Mouse (Mus musculus) lung, embryonic 14.5 days (tissue): Measurements from ENCODE around the gene Armc8. TPM values are rescaled to one million over a fixed set of nuclear protein-coding genes. Genes with fewer than 3 reads are reported as not detected.

Experiments
- ATAC-seq: fragments of 200-750 bp; cut with Nextera tagmentation; 2 replicates; pipeline ENCODE4 v1.8.0; 2017; ENCODE audit warnings: mild to moderate bottlenecking, moderate TSS enrichment, moderate library complexity; ENCODE audit not compliant: insufficient read depth
- DNase-seq: peaks from one replicate; pipeline ENCODE4 v3.0.0-alpha.2; 2015
- H3K27ac ChIP-seq: fragments of 300-500 bp; sonication (generic); 2 replicates; pipeline ENCODE4 v1.5.1; 2014; ENCODE audit warnings: low read depth, mild to moderate bottlenecking, moderate library complexity
- H3K27me3 ChIP-seq: fragments of 300-500 bp; sonication (generic); 2 replicates; pipeline ENCODE4 v1.6.1; 2014; ENCODE audit warnings: low read length, control low read depth; ENCODE audit not compliant: insufficient read depth
- H3K36me3 ChIP-seq: fragments of 300-500 bp; sonication (generic); 2 replicates; pipeline ENCODE4 v1.6.1; 2014; ENCODE audit warnings: control low read depth; ENCODE audit not compliant: insufficient read depth
- H3K4me1 ChIP-seq: fragments of 300-500 bp; sonication (generic); 2 replicates; pipeline ENCODE4 v1.6.1; 2014; ENCODE audit warnings: antibody characterized with exemption, control low read depth; ENCODE audit not compliant: insufficient read depth
- H3K4me2 ChIP-seq: fragments of 300-500 bp; sonication (generic); 2 replicates; pipeline ENCODE4 v1.6.1; 2014; ENCODE audit warnings: mild to moderate bottlenecking
- H3K4me3 ChIP-seq: fragments of 300-500 bp; sonication (generic); 2 replicates; pipeline ENCODE4 v1.5.1; 2014; ENCODE audit warnings: low read depth, low read length
- H3K9ac ChIP-seq: fragments of 300-500 bp; sonication (generic); 2 replicates; pipeline ENCODE4 v1.6.1; 2014
- H3K9me3 ChIP-seq: fragments of 300-500 bp; sonication (generic); 2 replicates; pipeline ENCODE4 v1.6.1; 2016; ENCODE audit warnings: low read depth, low read length, control low read depth
- CTCF ChIP-seq: IDR thresholded peaks from 2 replicates; pipeline ENCODE4 v1.5.1; 2016; ENCODE audit warnings: antibody characterized with exemption, low read depth
- WGBS: fragments of 180-500 bp; shearing (Covaris S2); extraction: QIAGEN DNeasy Blood & Tissue Kit; methylation state at CpG from one replicate; pipeline ENCODE4 v1.1.7; 2014; 5-methylcytosine and 5-hydroxymethylcytosine counted together
- polyA plus RNA-seq: library from polyadenylated mRNA; unstranded; fragments of >200 nt; fragmentation: Nextera tagmentation; extraction: Ambion mirVana; gene quantifications from 2 replicates; pipeline ENCODE4 v1.2.1, GENCODE M21; 2014

Gene Armc8
- polyA plus RNA-seq, 1 experiment from 2014 or later: 26.6 TPM

DNA sequence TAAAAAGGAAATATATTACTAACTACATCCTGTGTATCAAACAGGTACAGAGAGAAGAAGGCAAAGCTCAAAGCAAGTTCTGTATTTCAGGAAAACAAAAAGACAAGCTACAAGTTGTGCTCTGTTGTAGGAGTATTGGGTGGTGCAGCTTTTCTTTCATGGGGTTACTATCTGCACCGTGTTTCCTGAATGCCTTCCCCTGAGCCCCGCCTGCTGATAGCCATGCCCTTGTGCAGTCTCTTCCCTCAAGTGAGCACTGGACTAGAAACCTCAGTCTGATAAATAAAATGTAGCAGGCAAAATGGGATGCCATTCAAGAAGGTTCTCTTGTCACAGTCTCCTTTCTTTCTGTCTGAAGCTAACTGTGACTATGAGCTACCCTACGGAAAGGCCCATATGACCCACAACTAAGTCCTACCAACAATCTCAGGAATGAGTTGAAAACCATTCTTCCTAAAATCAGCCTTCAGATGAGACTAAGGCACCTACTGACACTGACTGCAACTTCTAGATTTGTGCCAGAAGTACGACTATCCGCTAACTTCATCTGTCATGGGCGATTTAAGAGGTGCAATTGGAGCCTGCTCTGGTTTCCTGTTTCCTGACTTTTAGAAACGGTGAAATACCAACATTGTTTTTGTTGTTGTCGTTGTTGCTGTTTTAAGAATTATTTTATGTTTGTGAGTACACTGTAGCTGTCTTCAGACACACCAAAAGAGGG, 11.0 kb downstream of the Armc8 start:
- Histone ChIP-seq H3K9ac (no peak overlapping the region), H3K4me2 (no peak overlapping the region), H3K27ac (no peak overlapping the region), H3K4me3 (no peak overlapping the region), H3K9me3 (no peaks in the 10 kb centered on the region), H3K27me3 (no peaks in the 10 kb centered on the region), H3K4me1 (no peaks in the 10 kb centered on the region), H3K36me3 (no peaks in the 10 kb centered on the region)
- WGBS: 80% methylated on average over 8 of the region's 8 CpGs
- DNase-seq (peak; percentile 5), ATAC-seq (no peak)
- TF ChIP-seq CTCF: no peak

DNA sequence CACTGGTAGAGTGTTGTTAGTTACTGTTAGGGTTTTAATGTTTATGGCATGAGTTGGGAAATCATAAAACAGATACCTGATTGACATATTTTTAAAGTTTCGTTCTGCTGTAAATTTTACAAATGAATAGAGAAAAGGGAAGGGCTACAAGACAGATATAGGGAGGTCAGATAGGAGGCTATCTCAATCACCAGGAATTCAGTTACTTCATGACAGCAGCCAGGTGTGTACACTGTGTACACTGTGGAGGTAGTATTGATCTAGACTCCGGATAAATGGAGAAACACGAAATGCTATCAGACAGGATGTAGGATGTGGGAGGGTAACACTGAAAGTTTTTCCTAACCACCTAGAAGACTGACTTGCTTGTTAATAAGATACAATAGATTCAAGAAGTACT, 13.4 kb downstream of the Armc8 start:
- no peak overlapping the region for H3K27ac ChIP-seq
- no peak overlapping the region for H3K4me3 ChIP-seq
- WGBS: 81% methylated on average over 3 of the region's 3 CpGs
- H3K9me3 ChIP-seq: no peaks in the 10 kb centered on the region
- no peaks in the 10 kb centered on the region for H3K36me3 ChIP-seq
- H3K4me1 ChIP-seq: no peaks in the 10 kb centered on the region
- ATAC-seq: no peak
- H3K9ac ChIP-seq: no peak overlapping the region
- DNase-seq: no peak
- no peak overlapping the region for H3K4me2 ChIP-seq
- TF ChIP-seq CTCF: no peak
- H3K27me3 ChIP-seq: no peaks in the 10 kb centered on the region

DNA sequence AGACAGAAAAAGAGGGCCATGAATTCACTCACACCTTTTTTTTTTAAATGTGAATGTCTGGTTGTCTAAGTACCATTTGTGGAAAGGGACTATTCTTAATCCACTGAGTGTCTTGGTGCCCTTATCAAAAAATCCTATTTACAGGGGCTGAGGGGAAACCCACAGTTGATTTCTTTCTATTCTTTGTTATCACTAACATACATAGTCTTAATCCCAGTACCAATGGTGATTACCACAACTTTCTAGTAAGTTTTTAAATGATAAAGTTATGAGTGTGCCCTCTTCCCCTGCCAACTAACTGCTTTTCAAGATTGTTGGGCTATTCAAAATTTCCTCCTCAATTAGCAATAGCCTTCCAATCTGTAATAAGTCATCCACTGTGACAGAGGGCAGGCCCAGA, 14.6 kb downstream of the Armc8 start:
- H3K4me1 ChIP-seq: no peaks in the 10 kb centered on the region
- no peaks in the 10 kb centered on the region for H3K9me3 ChIP-seq
- ATAC-seq: no peak
- no peaks in the 10 kb centered on the region for H3K36me3 ChIP-seq
- no peak overlapping the region for H3K4me2 ChIP-seq
- H3K27me3 ChIP-seq: no peaks in the 10 kb centered on the region
- no peak overlapping the region for H3K4me3 ChIP-seq
- H3K9ac ChIP-seq: no peak overlapping the region
- H3K27ac ChIP-seq: no peak overlapping the region
- no peak for DNase-seq
- TF ChIP-seq CTCF: no peak

- no peak for ATAC-seq
- WGBS: 83% methylated on average over 2 of the region's 2 CpGs
Observed at GRCm38 (mm10) chr9:99553049-99553448, 15.7 kb downstream of the Armc8 start.

DNA sequence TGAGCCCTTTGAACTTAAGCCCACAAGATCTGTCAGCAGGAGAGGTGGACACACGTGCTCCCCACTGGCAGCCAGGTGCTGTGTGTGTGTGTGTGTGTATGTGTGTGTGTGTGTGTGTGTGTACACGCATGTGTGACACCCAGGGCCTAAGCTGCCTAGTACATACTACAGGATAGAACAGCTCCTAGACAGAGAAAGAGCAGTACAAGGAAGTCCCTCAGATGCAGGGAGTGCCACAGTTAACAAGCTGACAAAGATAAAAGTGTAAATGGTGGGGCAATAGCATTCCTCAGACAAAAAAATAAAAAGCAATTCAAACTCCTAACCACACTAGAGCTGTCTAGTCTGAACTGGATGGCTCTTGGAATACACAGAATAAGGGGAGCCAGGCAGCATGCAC, 16.6 kb downstream of the Armc8 start:
- no peak overlapping the region for H3K9ac ChIP-seq
- H3K27me3 ChIP-seq: no peaks in the 10 kb centered on the region
- no peaks in the 10 kb centered on the region for H3K9me3 ChIP-seq
- WGBS: 67% methylated on average over 2 of the region's 2 CpGs
- no peak overlapping the region for H3K4me2 ChIP-seq
- DNase-seq (no peak), ATAC-seq (no peak)
- no peak for TF ChIP-seq CTCF
- no peak overlapping the region for H3K4me3 ChIP-seq
- H3K27ac ChIP-seq: no peak overlapping the region
- no peaks in the 10 kb centered on the region for H3K36me3 ChIP-seq
- H3K4me1 ChIP-seq: no peaks in the 10 kb centered on the region

More at GRCm38 (mm10) chr9:99553049-99553448, 15.7 kb downstream of the Armc8 start:
- Histone ChIP-seq H3K27me3 (no peaks in the 10 kb centered on the region), H3K9ac (no peak overlapping the region), H3K9me3 (no peaks in the 10 kb centered on the region), H3K4me2 (no peak overlapping the region), H3K4me3 (no peak overlapping the region), H3K27ac (no peak overlapping the region), H3K4me1 (no peaks in the 10 kb centered on the region), H3K36me3 (no peaks in the 10 kb centered on the region)
- no peak for DNase-seq
- TF ChIP-seq CTCF: no peak

DNA sequence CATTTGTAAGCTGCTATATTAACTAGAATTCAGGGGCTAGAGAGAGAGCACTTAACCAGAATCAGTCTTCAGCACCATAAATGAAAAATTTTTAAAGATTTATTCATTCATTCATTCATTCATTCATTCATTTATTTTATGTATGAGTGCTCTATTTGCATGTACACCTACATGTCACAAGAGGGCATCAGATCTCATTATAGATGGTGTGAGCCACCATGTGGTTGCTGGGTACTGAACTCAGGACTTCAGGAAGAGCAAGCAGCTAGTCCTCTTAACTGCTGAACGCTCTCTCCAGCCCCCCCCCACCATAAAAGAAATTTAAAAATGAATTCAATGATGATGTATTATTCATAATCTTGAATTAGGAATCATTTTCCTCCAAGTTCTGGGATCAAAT, 22.4 kb downstream of the Armc8 start:
- no peaks in the 10 kb centered on the region for H3K27me3 ChIP-seq
- H3K36me3 ChIP-seq: no peaks in the 10 kb centered on the region
- H3K4me3 ChIP-seq: no peak overlapping the region
- no peak overlapping the region for H3K9ac ChIP-seq
- H3K9me3 ChIP-seq: no peaks in the 10 kb centered on the region
- no peaks in the 10 kb centered on the region for H3K4me1 ChIP-seq
- no peak overlapping the region for H3K27ac ChIP-seq
- TF ChIP-seq CTCF: no peak
- ATAC-seq (no peak), DNase-seq (no peak)
- no peak overlapping the region for H3K4me2 ChIP-seq
- WGBS: 94% methylated on average over 1 of the region's 1 CpGs

DNA sequence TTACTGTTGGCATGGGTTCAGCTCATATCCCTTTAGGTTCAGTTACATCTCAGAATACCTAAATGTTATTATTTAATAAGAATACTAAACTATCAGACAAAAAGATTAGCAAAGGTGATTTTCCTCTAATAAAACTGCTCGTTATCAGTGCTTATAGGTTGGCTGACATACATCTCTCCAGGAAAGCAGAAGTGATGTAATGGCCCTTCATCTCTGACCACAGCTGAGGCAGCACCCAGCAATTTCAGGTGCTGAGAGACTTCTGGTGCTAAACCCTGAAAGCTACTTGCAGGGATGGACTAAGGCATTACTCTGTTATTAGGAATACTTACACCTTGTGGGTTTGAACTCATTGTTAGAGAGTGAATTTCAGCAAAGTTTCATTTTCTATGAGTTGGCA, 36.8 kb downstream of the Armc8 start:
- WGBS: 83% methylated on average over 1 of the region's 1 CpGs
- Histone ChIP-seq H3K36me3 (peaks cover 58% of the 10 kb centered on the region), H3K9me3 (no peaks in the 10 kb centered on the region), H3K27ac (no peak overlapping the region), H3K27me3 (no peaks in the 10 kb centered on the region), H3K4me1 (no peaks in the 10 kb centered on the region), H3K4me2 (no peak overlapping the region), H3K9ac (no peak overlapping the region), H3K4me3 (no peak overlapping the region)
- DNase-seq: no peak
- no peak for ATAC-seq
- TF ChIP-seq CTCF: no peak
